Mouse (Mus musculus) heart, embryonic 13.5 days (tissue): Measurements from ENCODE around the gene Rpl5. TPM values are rescaled to one million over a fixed set of nuclear protein-coding genes. Genes with fewer than 3 reads are reported as not detected.
A peak's percentile ranks its signal among the peaks of the same experiment; 100 is the strongest.

Experiments used
- ATAC-seq: fragments of 200-750 bp; cut with Nextera tagmentation; 2 replicates; pipeline ENCODE4 v1.8.0; 2017; ENCODE audit warnings: moderate TSS enrichment; ENCODE audit not compliant: insufficient number of reproducible peaks, low FRiP score, low TSS enrichment; ENCODE audit errors: extremely low read depth
- H3K27ac ChIP-seq: fragments of 300-500 bp; sonication (generic); replicated peaks from 2 replicates; pipeline ENCODE4 v1.5.1; 2015; ENCODE audit warnings: moderate library complexity, mild to moderate bottlenecking, inconsistent platforms
- H3K27me3 ChIP-seq: fragments of 300-500 bp; sonication (generic); replicated peaks from 2 replicates; pipeline ENCODE4 v1.6.1; 2015; ENCODE audit warnings: mild to moderate bottlenecking, inconsistent platforms
- H3K36me3 ChIP-seq: fragments of 300-500 bp; sonication (generic); 2 replicates; pipeline ENCODE4 v1.6.1; 2015; ENCODE audit warnings: mild to moderate bottlenecking, inconsistent platforms
- H3K4me1 ChIP-seq: fragments of 300-500 bp; sonication (generic); 2 replicates; pipeline ENCODE4 v1.6.1; 2015; ENCODE audit warnings: inconsistent platforms
- H3K4me2 ChIP-seq: fragments of 300-500 bp; sonication (generic); 2 replicates; pipeline ENCODE4 v1.6.1; 2015; ENCODE audit warnings: inconsistent platforms, mild to moderate bottlenecking, moderate library complexity
- H3K4me3 ChIP-seq: fragments of 300-500 bp; sonication (generic); 2 replicates; pipeline ENCODE4 v1.5.1; 2015; ENCODE audit warnings: moderate library complexity, mild to moderate bottlenecking, inconsistent platforms
- H3K9ac ChIP-seq: fragments of 300-500 bp; sonication (generic); 2 replicates; pipeline ENCODE4 v1.6.1; 2015; ENCODE audit warnings: inconsistent platforms, mild to moderate bottlenecking, moderate library complexity
- H3K9me3 ChIP-seq: fragments of 300-500 bp; sonication (generic); 2 replicates; pipeline ENCODE4 v1.6.1; 2016; ENCODE audit warnings: inconsistent platforms
- WGBS: fragments of 180-500 bp; shearing (Covaris S2); methylation state at CpG from one replicate; pipeline ENCODE4 v1.1.7; 2015; ENCODE audit warnings: mixed read lengths; 5-methylcytosine and 5-hydroxymethylcytosine counted together
- polyA plus RNA-seq: library from polyadenylated mRNA; unstranded; fragments of >200 nt; fragmentation: Nextera tagmentation; extraction: Ambion mirVana; gene quantifications from 2 replicates; pipeline ENCODE4 v1.2.1, GENCODE M21; 2015

Rpl5 gene
- polyA plus RNA-seq: 49.9 and 50.8 TPM in 2 replicates

DNA sequence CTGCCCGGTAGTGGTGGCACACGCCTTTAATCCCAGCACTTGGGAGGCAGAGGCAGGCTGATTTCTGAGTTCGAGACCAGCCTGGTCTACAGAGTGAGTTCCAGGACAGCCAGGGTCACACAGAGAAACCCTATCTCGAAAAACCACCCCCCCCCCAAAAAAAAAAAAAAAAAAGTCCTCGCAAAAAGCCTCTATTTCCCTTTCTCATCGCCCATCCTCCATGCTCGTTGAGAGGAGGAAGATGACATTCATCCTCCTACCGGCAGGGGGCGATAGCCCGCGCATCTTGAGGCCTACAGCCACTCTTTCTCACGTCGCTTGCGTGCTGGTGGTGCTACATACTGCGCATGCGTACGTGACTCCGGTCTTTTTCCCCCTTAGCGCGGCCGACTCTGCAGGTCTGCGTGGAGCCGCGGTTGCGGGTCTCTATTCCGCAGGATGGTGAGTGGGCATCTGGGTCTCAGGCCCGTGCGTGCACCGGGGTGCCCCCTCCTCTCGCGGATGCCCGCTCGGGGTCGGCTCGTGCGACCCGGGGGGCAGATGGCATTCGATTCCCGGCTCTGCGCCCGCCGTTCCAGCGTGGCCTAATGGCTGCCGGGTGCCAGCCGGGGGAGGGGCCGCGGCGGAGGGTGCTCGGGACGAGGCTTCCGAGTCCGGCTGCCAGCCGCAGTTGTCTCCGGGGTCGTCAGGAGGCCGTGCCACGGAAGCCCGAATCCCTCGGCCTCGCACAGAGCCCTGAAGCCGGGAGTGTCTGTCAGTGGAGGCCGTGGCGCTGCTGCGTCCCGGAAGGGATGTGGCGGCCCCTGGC lies at the start of gene Rpl5:
TSS of gene Rpl5 (plus strand) at position 297 of the 808 bp plus-strand sequence.
- Histone ChIP-seq H3K27me3 (0 out of 2 replicates have a peak, but pooled peaks cover 4% of the 10 kb centered on the region), H3K27ac (peak within 1 kb of the TSS; percentile 85), H3K4me1 (peaks cover 15% of the 10 kb centered on the region), H3K9ac (peak within 1 kb of the TSS; percentile 98), H3K36me3 (peaks cover 36% of the 10 kb centered on the region), H3K4me3 (peak within 1 kb of the TSS; percentile 90), H3K4me2 (peak within 1 kb of the TSS; percentile 80), H3K9me3 (no peaks in the 10 kb centered on the region)
- WGBS: 3% methylated on average over 64 of the region's 66 CpGs
- peak; percentile 90 for ATAC-seq

DNA sequence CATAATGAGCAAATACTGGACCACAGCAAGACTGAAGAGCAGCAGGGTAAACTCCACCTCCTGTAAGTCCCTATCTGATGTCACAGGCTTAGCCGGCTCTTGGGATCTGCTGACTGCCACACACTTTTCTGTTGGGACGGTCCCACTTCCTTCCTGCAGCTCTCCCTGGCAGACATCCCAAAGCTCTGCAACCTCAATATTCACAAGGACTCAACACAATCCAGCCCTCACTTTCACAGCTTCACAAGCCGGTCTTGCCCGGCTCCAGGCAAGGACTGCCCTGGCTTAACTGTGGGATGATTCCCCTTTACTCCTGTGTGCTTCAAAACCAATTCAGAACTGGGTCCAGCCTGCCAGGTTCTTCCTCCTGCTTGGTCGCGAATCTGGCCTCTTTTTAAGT lies 46.5 kb upstream of the Rpl5 start:
- peak overlapping the region; percentile 70 for H3K9ac ChIP-seq
- no peak for ATAC-seq
- peak overlapping the region; percentile 86 for H3K27ac ChIP-seq
- peaks cover 7% of the 10 kb centered on the region for H3K36me3 ChIP-seq
- no peaks in the 10 kb centered on the region for H3K27me3 ChIP-seq
- WGBS: 13% methylated on average over 6 of the region's 6 CpGs
- H3K4me3 ChIP-seq: no peak overlapping the region
- H3K9me3 ChIP-seq: peaks cover 5% of the 10 kb centered on the region; the same call in 1 of the 2 replicates
- peak overlapping the region; percentile 50 for H3K4me2 ChIP-seq
- H3K4me1 ChIP-seq: peaks cover 53% of the 10 kb centered on the region

DNA sequence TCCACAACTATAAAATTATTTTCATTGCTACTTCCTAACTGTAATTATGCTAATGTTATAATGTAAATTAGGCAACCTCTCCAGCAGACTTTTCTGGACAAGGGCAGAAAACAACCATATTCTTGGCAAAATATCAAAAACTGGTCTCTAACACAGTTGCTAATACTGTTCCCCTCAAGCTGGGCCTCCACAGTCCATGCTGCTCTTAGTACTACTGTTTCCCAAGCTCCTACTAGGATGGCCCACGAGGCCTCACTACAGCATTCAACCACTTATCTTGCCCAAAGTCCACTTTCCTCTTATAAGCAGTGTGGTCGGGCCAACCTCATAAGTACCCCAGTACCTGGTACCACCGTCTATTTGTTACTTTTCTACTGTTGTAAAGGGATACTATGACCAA lies 45.7 kb upstream of the Rpl5 start:
- no peaks in the 10 kb centered on the region for H3K27me3 ChIP-seq
- H3K27ac ChIP-seq: peak overlapping the region; percentile 86
- H3K4me2 ChIP-seq: peak overlapping the region; percentile 50; the same call in 1 of the 2 replicates
- peaks cover 5% of the 10 kb centered on the region; the same call in 1 of the 2 replicates for H3K9me3 ChIP-seq
- H3K4me3 ChIP-seq: no peak overlapping the region
- ATAC-seq: no peak
- peak overlapping the region; percentile 70; the same call in 1 of the 2 replicates for H3K9ac ChIP-seq
- WGBS: 40% methylated on average over 3 of the region's 3 CpGs
- H3K36me3 ChIP-seq: peaks cover 7% of the 10 kb centered on the region
- H3K4me1 ChIP-seq: peaks cover 46% of the 10 kb centered on the region

DNA sequence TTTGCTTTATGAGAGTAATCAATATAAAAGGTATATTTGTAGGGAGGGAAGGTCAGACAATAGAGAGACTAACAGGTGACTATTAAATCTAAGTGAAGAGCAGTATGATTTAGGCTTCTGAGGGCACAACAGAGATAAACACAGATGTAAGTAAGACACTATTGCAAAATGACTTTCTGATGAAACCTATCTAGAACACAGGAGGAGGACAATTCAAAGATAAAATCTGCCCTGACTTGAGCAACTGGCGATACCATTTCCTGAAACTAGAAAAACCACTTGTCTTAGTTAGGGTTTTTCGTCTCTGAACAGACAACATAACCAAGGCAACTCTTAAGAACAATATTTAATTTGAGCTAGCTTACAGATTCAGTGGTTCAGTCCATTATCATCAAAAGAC lies 44.8 kb upstream of the Rpl5 start:
- peaks cover 44% of the 10 kb centered on the region for H3K4me1 ChIP-seq
- H3K27me3 ChIP-seq: no peaks in the 10 kb centered on the region
- no peak for ATAC-seq
- H3K9me3 ChIP-seq: no peaks in the 10 kb centered on the region
- 65% methylated on average over 2 of the region's 2 CpGs for WGBS
- no peak overlapping the region for H3K4me3 ChIP-seq
- no peak overlapping the region for H3K27ac ChIP-seq
- no peak overlapping the region for H3K4me2 ChIP-seq
- H3K36me3 ChIP-seq: no peaks in the 10 kb centered on the region
- no peak overlapping the region for H3K9ac ChIP-seq

DNA sequence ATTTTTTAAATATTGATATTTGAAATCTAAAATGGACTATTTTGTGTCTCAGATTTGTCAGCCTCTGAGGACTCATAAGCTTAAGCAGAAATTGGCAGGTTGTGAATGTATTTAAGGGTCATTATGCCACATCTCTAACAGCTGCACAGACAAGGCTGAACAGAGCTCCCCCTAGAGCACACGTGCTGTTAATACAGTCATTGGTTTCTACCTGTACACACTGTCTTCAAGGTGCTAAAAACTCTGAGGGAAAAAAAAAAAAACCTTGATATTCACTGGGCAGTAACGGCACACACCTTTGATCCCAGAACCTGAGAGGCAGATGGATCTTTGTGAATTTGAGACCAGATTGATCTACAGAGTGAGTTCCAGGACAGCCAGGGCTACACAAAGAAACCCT lies 41.3 kb upstream of the Rpl5 start:
- H3K9me3 ChIP-seq: no peaks in the 10 kb centered on the region

DNA sequence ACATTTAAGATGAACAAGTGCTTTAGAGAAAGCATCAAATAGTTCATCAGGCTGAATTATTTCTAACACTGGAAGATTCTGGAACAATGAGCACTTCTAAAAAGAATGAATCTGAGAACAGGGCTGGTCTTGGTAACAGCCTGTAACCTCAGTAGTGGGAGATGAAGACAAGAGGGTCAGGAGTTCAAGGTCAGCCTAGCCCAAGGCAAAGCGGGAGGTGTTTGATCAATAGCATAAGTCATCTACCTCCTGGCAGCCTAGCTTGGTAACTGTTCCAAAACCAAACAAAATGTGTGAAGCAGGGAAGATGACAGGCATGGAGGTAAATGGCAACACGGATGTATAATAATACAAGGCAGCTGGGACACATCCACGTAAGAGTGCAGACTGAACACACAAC lies 36.3 kb upstream of the Rpl5 start:
- Histone ChIP-seq H3K4me3 (no peak overlapping the region), H3K4me2 (no peak overlapping the region), H3K9ac (no peak overlapping the region), H3K4me1 (peaks cover 40% of the 10 kb centered on the region), H3K36me3 (no peaks in the 10 kb centered on the region), H3K27me3 (no peaks in the 10 kb centered on the region), H3K9me3 (no peaks in the 10 kb centered on the region), H3K27ac (no peak overlapping the region)
- WGBS: 83% methylated on average over 3 of the region's 3 CpGs
- no peak for ATAC-seq

More for the DNA sequence above, 41.3 kb upstream of the Rpl5 start:
- 47% methylated on average over 2 of the region's 2 CpGs for WGBS
- H3K4me2 ChIP-seq: no peak overlapping the region
- no peak for ATAC-seq
- H3K4me1 ChIP-seq: peaks cover 21% of the 10 kb centered on the region
- no peak overlapping the region for H3K27ac ChIP-seq
- H3K4me3 ChIP-seq: no peak overlapping the region
- no peaks in the 10 kb centered on the region for H3K36me3 ChIP-seq
- H3K27me3 ChIP-seq: no peaks in the 10 kb centered on the region
- H3K9ac ChIP-seq: no peak overlapping the region

DNA sequence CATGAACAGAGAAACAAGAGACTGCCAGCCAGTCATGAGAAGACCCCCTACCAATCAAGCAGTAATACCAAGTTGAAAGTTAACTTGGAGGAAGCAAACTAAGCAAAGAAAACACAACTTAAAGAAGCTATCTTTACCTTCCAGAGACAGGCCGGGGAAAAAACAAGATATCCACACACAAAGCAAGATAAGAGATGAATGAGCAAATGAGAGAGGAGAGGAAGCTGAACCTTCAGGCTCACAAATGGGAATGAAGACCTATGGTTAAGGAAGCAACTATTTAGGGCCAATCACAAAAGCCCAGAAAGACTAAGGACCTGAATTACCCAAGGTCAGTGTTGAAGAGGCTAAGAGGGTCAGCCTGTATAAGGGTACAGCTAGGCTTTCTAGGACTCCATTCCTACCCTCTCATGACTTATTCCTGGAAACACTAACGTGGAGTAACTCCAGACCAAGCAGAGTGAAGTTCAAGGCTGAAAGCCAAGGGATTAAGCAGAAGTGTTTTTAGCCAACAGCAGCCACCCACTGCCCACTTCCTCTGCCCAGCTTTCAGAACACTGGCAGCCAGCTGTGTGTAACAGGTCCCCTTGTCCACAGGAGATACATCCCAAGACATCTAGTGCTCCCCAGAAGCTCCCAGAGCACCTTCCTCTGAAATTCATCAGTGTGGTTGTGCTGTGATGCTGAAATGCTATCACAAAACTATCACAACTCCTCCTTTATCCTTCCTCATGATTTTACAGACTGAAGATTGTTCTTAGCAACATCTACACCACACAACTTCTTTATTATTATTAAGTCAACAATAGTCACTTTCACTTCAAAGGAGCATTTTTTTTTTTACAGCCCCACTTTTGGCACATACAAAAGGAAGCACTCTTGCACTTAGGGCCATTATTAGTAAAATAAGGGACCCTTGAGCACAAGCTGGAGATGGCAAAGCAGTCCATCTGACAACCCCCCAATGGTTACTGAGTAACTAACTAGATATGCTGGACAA lies 33.9 kb upstream of the Rpl5 start:
- WGBS: 8% methylated on average over 2 of the region's 2 CpGs
- H3K27me3 ChIP-seq: no peaks in the 10 kb centered on the region
- ATAC-seq: no peak
- H3K36me3 ChIP-seq: no peaks in the 10 kb centered on the region
- peaks cover 48% of the 10 kb centered on the region for H3K4me1 ChIP-seq
- peak overlapping the region; percentile 59 for H3K27ac ChIP-seq
- H3K9me3 ChIP-seq: no peaks in the 10 kb centered on the region
- H3K9ac ChIP-seq: peak overlapping the region; percentile 19
- peak overlapping the region; percentile 82 for H3K4me3 ChIP-seq
- H3K4me2 ChIP-seq: peak overlapping the region; percentile 74

DNA sequence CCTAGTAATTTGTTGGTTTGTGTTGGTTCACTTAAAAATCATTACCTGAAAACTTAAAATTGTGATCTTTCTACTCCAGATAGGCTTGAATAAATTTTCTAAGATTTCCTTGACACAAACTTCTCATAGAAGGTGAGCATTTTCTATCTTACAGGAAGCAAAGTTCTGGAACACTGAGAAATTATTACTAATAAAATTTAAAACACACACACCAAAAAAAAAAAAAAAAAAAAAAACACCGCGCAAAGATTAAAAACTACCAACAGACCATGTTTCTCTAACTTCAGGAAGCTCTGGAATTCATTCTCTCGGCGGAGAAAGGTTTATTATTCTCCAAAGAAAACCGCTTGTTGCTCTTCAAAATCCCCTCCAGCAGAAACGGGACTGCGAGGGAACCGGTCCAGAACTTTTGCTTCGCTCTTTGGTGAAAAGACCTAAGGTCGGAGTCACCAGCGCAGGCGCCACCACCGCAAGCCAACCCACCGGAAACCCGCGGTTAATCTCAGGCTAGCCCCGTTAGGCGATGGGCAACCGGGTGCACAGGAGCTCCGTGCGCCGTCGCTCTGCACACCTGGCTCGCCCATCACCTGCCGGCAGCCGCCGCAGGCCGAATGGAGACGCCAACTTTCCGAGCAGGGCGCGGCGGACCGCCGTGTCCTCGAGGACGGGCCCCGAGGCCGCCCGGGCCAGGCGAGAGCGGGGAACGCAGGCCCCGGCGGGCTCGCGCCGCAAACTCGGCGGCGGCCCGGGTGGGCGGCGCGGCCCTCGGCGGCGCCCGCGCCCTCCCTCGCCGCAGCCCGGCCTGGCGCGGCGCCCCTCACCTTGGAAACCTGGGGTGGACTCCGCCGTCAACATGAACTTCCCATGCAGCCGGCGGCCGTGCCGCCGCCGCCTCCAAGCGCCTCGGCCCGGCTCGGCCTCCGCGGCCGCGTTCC lies 32.1 kb upstream of the Rpl5 start:
- H3K4me2 ChIP-seq: peak overlapping the region; percentile 74
- peak; percentile 48 for ATAC-seq
- H3K4me3 ChIP-seq: peak overlapping the region; percentile 82
- peak overlapping the region; percentile 97 for H3K27ac ChIP-seq
- H3K27me3 ChIP-seq: no peaks in the 10 kb centered on the region
- no peaks in the 10 kb centered on the region for H3K9me3 ChIP-seq
- WGBS: under 1% methylated on average over 67 of the region's 82 CpGs
- no peaks in the 10 kb centered on the region for H3K36me3 ChIP-seq
- peaks cover 64% of the 10 kb centered on the region for H3K4me1 ChIP-seq
- peak overlapping the region; percentile 97 for H3K9ac ChIP-seq

DNA sequence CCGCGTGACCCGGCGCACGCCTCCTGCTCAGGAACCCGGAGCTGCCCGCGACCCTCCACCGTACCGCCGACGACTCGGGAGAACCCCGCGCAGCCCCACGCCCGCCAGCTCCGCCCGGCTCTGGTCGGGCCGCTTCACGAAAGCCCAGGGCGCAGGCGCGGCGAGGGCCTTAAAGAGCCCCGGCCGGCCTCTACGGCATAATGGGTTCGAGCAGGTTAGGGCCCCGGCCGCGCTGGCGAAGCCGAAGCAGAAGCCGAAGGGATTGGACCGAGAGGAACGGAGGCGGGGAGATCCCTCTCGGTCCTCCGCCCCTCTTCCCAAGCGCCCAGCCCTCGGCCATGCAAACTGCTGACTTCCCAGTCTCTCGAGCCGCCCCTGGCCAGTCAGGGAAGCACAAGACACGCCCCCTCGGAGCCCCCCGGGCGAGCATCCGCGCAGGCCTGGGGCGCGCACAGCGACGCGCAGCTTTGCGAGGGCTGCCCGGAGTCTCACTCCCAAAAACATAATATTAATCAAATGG lies 31.3 kb upstream of the Rpl5 start:
- Histone ChIP-seq H3K36me3 (no peaks in the 10 kb centered on the region), H3K9ac (peak overlapping the region; percentile 97), H3K9me3 (no peaks in the 10 kb centered on the region), H3K4me3 (peak overlapping the region; percentile 82), H3K4me1 (peaks cover 70% of the 10 kb centered on the region), H3K4me2 (peak overlapping the region; percentile 74), H3K27me3 (no peaks in the 10 kb centered on the region), H3K27ac (peak overlapping the region; percentile 97)
- ATAC-seq: peak; percentile 95
- under 1% methylated on average over 58 of the region's 58 CpGs for WGBS

DNA sequence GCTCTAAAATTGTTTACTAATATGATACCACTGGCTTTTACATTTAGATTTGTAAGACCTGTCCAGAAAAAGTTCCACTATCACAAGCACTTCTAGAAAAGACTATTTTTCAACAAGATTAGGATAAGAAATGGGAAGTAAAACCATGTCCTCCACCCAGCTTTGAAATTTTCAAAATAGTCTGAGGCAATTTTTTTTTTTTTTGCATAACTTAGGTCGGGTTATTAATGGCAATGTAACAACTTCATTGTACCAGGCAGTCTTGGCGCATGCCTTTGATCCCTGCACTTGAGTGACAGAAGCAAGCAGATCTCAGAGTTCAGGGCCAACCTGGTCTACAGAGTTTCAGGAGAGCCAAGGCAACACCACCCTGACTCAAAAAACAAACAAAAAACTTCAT lies 30.6 kb upstream of the Rpl5 start:
- Histone ChIP-seq H3K9ac (peak overlapping the region; percentile 58; the same call in 1 of the 2 replicates), H3K4me1 (peaks cover 70% of the 10 kb centered on the region), H3K9me3 (no peaks in the 10 kb centered on the region), H3K27ac (no peak overlapping the region), H3K4me3 (no peak overlapping the region; the same call in 1 of the 2 replicates), H3K4me2 (peak overlapping the region; percentile 74), H3K27me3 (no peaks in the 10 kb centered on the region), H3K36me3 (no peaks in the 10 kb centered on the region)
- 43% methylated on average over 2 of the region's 2 CpGs for WGBS
- no peak for ATAC-seq
